Mouse (Mus musculus): Measurements from ENCODE around the gene Gm49354.
"Not testable (repeated sequence)": the region's sequence is repeated elsewhere in the genome, so short reads cannot be mapped to it uniquely, and the experiment has no call there.

Gene Gm49354

GRCm38 (mm10) chr13:59713710-59714109, 68.3 kb downstream of the Gm49354 start:
- in situ Hi-C loops (cut with MboI, MseI), result no loop called here

GRCm38 (mm10) chr13:59711984-59712383, 70.1 kb downstream of the Gm49354 start, which contains the start of gene Spata31d1b:
Gene Spata31d1b (plus strand): TSS chr13:59712284.
- in situ Hi-C loops (cut with MboI, MseI), result not testable (repeated sequence)

- in situ Hi-C loops (cut with MboI, MseI), result no loop called here
Measured at GRCm38 (mm10) chr13:59710230-59710629, 71.8 kb downstream of the Gm49354 start, which contains the start of gene Spata31d1a. Gene Spata31d1a (minus strand): TSS chr13:59710330.
